Mouse (Mus musculus) layer of hippocampus, postnatal 14 days (tissue): ENCODE data around the gene Ank2. TPM values are rescaled to one million over a fixed set of nuclear protein-coding genes. Genes with fewer than 3 reads are reported as not detected.
"Not testable (repeated sequence)": the region's sequence is repeated elsewhere in the genome, so short reads cannot be mapped to it uniquely, and the experiment has no call there.

Experiments used
- DNase-seq, 2 experiments: peaks; one replicate each; pipeline ENCODE4 v3.0.0; 2021 to 2022; ENCODE audit warnings: low spot score in 2 of 2, mixed read lengths in 1 of 2
- total RNA-seq, 2 experiments: library from RNA; stranded (reverse); gene quantifications; 2 replicates each; pipeline ENCODE4 v1.2.3; 2021

Ank2 gene
- total RNA-seq, 2 experiments from 2014 or later = 837 to 918 TPM

DNA sequence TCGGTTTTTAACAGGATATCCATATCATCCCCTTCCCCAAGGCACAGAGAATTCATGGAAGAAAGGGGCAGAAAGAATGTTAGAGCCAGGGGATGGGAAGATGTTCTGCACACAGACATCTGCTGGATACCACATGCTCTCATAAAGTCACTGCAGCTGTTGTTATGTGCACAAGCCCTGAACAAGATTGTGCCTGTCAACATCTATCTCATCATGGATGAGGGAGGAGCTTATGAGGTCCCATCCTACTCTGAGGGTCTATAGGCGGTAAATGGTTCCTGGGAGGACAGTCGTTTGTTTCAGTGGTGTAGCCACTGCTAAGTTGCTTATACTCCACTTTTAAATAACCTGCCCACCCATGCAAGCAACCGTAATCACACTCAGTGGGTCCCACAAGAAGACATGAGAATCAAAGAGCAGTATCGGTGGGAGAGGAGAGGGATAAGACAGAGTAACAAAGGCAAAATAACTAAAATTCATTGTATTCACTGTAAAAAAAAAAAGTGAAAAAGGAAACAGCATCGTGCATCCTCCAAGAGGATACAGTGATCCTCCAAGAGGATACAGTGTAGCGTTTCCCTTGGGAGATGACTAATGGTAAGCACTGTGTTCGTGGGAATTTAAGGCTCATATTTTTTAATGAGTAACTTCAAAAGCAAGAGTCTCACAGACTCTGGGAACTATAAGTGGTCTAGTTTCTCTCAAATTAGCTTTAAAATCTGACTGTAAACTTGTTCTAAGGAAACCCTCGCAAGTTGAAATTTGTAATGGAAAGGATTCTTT, 136.3 kb downstream of the Ank2 start:
- DNase-seq = no peak

DNA sequence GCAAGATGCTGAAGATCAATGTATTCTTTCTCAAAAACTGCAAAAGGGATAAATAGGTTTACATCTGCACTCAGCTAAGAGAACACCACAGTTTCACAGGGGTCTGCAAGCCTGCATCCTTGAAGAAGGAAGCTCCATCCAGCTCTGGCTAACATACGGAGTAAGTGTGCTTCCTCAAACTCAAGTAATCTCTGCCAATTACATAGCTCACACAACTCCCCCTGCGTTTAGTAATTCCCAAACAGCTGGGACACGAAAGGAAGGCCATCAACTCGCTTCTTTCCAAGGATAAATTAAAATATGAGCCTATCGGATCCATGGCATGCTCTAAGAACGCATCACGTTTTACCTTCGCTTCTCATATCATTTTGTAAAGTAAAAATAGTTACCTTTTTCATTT, 137.3 kb downstream of the Ank2 start:
- DNase-seq = no peak

DNA sequence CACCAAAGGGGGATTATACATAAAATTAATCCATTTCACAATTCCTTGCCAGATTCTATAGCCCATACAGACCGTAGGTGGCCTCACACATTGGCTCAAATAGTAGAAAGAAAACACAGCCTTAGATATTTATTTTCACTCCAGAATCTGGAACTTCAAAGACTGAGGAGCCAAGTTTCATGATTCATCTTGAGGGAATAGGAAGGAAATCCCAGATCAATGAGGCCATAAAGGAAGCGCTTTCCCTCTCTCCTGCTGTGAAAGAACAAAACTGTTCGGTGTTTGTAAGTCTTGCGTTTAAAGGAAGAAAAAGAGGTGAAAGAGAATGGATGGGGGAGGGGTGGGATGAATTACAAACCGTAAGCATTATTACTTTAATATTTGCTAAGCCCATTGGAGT, 137.8 kb downstream of the Ank2 start:
- no peak for DNase-seq

DNA sequence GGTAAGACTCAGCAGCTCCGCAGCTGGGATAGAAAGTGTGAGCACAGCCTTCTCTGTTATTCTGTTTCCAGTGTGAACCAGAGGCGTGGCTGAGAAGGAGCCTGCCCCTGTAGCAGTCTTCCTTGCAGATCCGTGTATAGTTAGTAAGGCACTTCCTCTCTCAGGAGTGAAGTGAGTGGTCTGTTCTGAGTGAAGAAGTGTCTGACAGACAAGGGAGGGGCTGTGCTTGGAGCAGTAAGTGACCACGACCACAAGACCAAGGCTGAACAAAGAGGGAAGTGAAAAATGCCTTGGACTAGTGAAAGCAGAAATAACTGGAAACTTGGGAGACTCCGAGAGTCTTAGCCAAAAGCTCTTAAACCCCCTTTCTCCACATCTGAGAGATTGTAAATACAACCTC, 143.9 kb downstream of the Ank2 start:
- no peak for DNase-seq

DNA sequence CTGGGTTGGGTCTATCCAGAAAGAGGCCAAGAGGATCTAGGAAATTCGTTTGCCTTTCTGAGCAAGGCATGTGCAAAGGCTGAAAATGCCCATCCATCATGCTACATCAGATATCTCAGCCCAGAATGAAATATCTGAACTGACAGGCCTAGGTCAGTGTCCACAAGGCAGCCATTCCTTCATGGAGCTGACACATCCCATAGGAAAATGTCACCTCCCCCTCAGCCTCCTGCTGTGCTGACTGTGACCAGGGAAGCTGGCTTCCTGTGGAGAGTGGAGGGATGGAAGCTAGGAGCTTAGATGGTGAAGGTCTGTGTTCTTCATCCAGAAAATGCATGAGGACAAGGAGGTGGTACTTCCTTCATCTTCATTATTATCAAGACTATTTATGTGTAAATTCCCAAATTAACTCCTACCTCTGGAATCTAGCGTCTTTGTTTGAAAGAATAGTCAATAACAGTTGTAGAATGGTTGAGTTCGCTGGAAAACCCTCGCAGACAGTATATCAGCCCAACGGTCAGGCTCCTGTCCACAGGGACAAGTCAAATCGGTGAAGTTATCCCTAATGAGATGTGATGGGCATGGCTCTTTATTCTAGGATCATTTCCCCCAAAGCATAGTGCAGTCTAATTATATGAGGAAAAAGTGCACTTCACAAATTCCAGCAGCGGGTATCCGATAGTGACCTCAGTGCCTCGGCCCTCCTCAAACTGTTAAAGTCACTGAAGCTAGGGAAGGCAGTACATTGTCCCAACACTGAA, 148.4 kb downstream of the Ank2 start:
- no peak for DNase-seq

DNA sequence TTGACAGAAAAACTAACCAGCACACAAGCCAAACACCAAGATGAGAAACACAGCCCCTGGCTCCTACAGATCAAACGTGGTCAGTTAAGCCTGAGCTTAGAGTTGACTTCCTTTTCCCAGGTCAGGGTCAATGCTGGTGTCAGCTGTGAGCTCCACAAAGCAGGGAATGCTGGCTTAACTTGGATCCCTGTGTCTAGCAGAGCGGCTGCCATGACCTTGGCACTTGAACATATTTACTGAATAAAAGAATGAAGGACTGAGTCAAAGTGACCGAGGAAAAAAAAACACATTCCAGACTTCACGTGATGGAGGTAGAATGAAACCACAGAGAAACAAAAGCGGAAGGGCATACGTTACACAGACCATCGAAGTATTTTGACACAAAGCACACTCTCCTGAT, 150.2 kb downstream of the Ank2 start:
- DNase-seq = no peak

DNA sequence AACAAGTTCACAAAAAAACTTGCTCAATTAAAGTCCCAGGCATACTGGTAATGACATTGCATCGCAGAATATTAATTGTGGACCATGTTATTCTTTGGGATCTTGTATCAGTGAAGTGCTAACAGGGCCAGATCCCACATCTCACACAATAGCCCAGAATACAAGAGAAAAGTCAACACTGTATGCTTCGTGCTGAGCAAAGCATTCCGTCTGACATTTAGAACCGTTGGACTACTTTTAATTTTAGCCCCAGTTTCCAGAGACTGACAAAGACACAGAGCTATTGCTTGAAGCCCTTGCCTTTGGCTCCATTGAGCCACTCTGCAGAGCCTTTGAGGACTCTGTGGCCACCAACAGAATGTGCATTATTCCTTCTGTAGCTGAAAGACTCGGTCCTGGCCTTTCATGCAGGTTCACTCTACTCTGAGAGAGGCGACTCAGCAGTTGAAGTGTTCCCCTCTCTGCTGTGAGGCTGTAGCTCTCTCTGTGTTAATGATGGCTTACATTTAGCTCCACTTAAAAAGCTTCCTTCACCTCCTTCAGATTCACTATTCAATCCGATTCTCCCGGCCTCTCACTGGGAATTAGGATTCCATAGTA, 153.2 kb downstream of the Ank2 start:
- DNase-seq = no peak

DNA sequence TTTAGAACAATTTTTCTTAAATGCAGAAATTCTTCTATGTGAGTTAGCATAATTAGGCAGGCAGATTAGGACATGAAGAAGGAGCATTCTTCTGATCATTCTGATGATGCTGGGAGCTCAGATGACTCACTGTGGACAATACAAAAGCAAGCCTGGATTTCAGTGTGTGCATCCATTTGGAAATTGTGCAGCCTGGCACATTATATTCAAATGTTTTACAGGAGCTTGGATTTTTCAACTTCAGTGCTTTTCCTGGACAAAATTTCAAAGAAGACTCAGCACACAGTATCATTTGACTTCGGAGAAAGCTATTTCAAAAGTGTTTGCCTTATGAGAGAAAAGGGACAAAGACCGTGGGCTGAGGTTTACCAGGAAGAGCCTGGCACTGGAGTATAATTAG, 157.8 kb downstream of the Ank2 start:
- no peak for DNase-seq

DNA sequence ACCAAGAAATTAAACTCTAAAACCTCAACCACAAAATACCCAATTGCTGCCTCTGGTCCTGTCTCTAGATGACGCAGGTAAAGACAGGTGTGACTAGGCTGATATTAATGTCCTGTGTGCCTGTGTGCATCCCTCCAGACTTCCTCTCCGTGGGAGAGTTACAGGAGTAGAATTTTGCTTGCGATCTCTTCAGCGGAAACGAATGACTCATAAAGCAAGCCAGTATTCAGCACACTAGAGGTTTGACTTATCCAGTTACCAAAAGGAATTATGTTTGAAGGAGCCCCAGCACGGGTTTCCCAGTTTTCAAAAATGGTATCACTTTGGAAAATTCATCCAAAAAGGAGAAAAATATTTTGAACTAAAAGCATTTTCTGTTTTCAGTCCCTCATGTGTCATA, 164.3 kb downstream of the Ank2 start:
- DNase-seq = no peak

DNA sequence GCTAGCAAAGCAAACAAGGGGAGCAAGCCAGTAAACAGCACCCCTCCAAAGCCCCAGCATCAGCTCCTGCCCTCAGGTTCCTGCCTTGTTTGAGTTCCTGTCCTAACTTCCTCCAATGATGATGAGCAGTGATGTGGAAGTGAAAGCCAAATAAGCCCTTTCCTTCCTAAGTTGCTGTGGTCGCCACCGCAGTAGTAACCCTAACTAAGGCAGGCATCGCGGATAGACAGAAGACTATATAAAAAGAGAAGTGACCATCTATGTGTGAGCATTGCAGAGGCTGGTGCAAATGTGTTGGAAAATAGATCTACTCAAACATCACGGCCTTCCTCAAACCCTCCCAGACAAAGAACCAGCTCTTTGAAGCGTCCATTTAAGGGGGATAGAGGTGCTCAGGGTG, 167.6 kb downstream of the Ank2 start:
- no peak for DNase-seq

DNA sequence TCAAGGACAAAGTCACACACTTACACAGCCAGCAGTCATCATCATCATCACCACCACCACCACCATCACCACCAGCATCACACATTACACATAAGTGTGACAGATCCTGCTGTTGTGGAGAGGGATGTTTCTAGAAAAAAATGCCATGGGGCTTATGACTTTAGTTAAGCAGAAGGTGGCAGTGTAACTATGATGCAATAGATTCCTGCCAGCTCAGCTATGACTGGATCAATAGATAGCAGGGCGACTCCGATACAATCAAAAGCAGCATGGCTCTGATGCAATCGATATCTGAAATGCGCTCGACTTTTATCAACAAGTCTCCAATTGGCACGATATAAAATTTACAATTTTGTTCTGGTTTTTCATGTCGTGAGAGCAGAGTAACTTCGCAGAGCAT, 172.8 kb downstream of the Ank2 start:
- DNase-seq = no peak

DNA sequence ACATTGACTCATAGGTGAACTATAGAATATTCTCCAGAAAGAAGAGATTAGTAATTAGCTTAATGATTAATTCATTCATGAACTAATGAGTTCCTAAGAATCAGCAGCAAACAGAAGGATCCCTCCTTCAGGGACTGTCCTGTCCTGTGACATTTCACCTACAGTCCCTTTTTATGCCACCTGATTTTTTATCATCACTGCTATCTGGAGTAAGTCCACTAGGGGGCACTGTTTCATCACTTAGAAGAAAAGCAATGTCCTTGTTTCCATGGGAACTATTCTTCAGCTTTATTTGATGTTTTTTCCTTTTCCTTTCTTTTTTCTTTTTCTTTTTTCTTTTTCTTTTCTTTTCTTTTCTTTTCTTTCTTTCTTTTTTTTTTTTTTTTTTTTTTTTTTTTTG, 176.3 kb downstream of the Ank2 start:
- DNase-seq = peak in 1 of 2 experiments; percentile 78

DNA sequence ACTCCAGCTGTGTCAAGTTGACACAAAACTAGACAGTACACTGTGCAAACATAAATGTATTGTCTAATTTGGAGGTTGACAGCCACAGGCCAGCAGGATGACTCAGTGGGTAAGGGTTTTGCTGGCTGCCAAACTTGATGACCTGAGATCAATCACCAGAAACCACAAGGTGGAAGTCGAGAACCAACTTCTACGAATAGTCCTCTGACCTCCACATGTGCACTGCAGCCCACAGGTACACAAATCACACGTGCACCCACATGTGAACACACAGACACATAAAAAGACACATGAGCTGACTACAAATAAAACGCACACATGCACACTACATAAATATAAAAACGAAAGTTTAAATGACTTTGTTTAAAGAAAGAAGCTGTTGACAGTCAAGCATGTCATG, 177.5 kb downstream of the Ank2 start:
- DNase-seq = no peak

DNA sequence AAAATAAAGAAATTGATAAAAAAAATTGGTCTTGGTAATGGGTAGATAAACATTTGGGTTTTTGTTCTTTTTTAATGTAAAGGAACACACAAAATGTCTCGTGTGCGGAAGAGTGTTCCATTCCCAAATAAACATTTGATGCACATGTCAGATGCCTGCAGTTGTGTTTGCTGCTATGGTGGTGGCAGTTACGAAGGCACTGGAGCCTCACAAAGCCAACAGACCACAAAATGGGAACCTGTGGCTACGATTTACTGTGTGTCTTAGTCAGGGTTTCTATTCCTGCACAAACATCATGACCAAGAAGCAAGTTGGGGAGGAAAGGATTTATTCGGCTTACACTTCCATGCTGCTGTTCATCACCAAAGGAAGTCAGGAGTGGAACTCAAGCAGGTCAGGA, 178.1 kb downstream of the Ank2 start:
- not testable (repeated sequence) for DNase-seq

DNA sequence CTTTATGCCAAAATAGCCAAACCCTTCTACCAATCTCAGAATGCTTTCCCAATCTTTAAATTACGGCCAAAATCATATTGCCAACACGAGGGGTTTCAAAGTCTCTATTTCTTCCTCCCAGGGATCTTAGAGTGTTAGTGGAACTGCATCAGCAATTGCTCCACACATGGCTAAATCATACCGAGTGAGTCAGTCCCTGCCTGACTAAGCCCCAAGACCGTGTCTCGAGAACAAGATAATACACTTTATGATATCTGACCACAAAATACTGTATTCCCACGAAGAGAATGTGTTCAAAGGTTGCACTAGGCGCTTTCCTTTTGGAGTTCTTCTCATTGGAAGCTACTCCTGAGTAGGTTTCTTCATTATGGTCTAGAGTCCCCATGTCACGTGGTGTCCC, 178.8 kb downstream of the Ank2 start:
- no peak for DNase-seq

DNA sequence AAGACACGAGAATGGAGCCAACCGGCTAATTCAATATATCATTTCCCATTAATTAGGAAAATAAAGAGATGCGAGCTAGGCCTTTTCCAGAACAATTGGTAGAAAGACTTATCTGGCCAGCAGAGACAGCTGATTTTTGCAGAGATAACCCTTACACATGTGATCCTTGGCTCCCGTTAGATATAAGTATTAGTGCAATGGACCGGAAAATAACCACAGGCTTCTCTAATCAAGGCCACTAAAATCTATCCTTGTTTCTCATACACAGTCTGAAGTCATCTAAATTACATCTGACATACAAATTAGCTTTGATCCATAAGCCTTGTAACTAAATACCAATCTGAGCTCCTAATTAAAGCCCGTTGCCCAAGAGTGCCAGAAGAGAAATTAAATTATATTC, 181.5 kb downstream of the Ank2 start:
- DNase-seq = no peak

DNA sequence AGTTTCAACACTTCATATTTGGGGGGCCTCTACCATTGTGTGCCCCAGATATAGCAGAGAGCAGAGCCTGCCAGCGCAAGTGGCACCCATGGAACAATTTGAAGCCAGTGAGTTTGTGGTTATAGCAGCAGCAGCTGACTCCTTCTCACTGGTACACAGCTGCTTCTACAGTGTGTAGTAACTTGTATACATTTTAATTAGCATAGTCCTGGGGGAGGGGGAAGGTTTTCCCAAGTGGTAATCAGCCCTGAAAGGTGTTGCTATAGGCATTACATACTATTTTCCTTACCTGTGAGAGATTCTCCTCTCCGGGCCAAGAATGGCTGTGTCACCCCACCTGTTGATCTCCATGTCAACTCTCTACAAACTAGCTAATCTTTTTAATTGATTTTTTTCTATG, 182.4 kb downstream of the Ank2 start:
- DNase-seq = no peak

DNA sequence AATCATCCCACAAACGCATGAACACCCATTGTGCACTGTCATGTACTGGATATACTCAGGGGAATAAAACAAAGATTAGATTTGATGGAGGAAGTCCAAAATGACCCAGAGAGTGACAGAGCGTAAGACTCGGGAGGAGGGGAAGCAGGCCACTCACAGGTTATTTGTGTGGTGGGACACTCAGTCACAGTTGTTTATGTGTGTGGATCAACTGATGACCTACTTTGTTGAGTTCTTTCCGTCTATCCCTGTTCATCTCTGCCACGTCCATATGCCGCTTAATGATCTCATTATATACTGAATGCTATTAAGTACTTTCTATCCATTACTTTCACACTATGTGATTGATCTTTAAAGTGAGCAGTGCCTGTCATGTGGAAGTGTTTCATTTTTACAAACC, 187.6 kb downstream of the Ank2 start:
- no peak for DNase-seq

DNA sequence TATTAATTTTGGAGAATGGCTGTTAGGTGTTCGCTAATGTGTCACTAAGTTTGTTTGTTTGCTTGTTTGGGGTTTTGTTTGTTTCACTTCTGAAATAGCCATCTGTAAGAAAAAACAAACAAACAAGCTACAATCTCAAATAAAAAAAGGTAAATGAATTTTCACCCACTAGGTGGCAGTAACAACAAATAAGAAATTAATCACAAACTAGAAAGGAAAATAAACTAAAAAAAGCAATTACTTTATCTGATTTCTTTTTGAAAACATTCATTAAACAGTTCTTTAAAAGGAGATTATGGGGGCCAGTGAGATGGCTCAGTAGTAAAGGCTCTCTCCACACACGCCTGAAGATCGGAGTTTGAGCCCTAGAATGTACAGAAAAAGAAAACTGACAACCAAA, 189.1 kb downstream of the Ank2 start:
- DNase-seq = no peak

DNA sequence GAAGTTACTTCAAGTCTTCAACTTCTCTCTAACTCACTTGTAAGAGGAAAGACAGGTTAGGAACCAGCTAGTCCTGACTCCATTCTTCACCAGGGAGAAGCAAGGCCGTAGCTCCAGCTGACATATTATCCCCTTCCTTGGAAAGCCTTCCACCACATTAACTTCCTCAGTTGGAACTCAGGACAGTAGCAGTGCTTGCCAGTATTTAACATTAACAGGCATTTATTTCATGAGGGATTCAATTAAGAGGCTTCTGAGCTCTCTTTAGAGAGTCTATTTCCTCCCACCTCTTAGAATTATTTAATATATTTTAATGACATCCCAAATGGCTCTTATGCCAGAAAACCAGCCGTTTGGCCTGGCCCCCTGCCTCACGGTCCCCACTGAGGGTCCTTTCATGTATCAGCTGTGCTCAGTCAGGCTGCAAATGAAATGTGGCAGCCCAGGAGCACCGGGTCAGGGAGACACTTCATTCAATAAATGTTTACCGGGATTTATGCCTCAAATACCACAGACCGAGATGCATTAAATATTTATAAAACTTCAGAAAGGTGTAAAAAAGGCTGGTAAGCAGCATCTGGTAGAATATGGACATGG, 195.1 kb downstream of the Ank2 start:
- no peak for DNase-seq

DNA sequence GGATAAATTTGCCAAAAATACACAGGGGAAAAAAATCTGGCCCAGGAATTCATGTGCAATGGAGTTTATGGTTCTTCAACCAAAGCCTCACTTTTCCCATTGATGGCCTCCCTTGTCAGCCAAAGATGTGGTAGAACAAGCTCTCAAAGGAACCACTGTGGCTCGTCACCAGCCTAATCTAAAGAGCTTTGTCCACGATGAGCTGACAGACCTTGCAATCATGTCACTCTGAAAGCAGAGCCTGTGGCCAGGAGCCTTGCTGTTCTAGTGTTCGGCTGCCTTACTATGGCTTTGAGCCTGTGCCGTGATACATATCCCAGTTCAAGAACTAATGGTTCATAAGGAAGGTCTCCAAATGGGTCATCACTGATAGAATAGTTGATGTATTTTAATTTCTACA, 196.1 kb downstream of the Ank2 start:
- DNase-seq = no peak

DNA sequence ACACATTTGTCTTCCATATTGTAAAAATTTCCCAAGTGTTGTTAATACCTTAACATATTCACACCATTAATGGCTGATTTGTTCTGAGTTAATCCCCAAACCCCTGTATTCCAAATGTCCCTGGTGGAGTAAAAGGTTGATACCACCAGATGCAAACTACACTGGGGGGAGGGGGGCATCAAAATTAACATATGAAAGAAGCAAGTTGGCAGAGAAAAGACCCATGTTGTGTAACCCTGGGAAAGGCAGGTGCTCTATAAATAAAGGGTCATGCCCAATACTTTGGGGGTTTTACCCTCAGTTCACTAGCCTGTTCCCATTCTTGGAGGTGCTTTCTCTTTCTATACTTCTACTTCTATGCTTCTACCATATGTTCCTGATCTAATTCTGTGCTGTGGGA, 198.4 kb downstream of the Ank2 start:
- DNase-seq = no peak
